Mouse (Mus musculus): Measurements from ENCODE around the gene Anxa7. TPM values are rescaled to one million over a fixed set of nuclear protein-coding genes. Genes with fewer than 3 reads are reported as not detected.

The Anxa7 gene
- polyA plus RNA-seq, 1 experiment from 2014 or later = 33.6 TPM

GRCm38 (mm10) chr14:20428593-20428992 lies 51.3 kb downstream of the Anxa7 start:
- peak; percentile 40 for TF ChIP-seq CTCF (IDR thresholded peaks at IDR 0.05; ENCODE audit: low read depth)
- Histone ChIP-seq H3K4me2 (replicated peaks; ENCODE audit: low read depth) (no peak overlapping the region), H3K4me3 (ENCODE audit: low read depth, low read length) (no peak overlapping the region), H3K36me3 (ENCODE audit: control insufficient read depth, insufficient read depth) (no peaks in the 10 kb centered on the region), H3K27ac (ENCODE audit: low read depth, low read length) (no peak overlapping the region), H3K9me3 (ENCODE audit: control insufficient read depth) (no peaks in the 10 kb centered on the region), H3K9ac (ENCODE audit: low read depth, low read length) (no peak overlapping the region), H3K4me1 (replicated peaks; ENCODE audit: control insufficient read depth, insufficient read depth, low read length) (no peaks in the 10 kb centered on the region), H3K27me3 (replicated peaks; ENCODE audit: control insufficient read depth, insufficient read depth, low read length) (no peaks in the 10 kb centered on the region)
- WGBS = 24% methylated on average over 1 of the region's 1 CpGs
- ATAC-seq = no peak

DNA sequence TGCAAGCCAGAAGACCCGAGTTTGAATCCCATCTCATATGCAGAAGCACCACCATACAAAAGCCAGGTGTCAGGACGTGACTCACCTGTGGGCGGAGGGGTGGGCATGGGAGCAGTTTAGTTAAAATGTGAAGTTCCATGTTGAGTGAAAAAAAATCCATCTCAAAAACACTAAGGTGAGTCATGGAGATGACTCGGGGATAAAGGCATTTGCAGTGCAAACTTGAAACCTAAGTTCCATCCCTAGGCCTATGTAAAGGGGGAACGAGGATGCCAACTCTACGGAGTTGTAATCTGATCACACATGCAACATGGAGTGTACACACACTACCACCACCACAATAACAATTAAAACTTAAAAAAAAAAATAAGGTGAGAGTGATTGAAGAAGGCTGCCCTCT lies 56.9 kb downstream of the Anxa7 start:
- ATAC-seq = no peak
- Histone ChIP-seq H3K27ac (ENCODE audit: low read depth, low read length) (no peak overlapping the region), H3K4me3 (ENCODE audit: low read depth, low read length) (no peak overlapping the region), H3K9ac (ENCODE audit: low read depth, low read length) (no peak overlapping the region), H3K27me3 (replicated peaks; ENCODE audit: control insufficient read depth, insufficient read depth, low read length) (no peaks in the 10 kb centered on the region), H3K9me3 (ENCODE audit: control insufficient read depth) (no peaks in the 10 kb centered on the region), H3K4me1 (replicated peaks; ENCODE audit: control insufficient read depth, insufficient read depth, low read length) (no peaks in the 10 kb centered on the region), H3K4me2 (replicated peaks; ENCODE audit: low read depth) (no peak overlapping the region), H3K36me3 (ENCODE audit: control insufficient read depth, insufficient read depth) (no peaks in the 10 kb centered on the region)
- TF ChIP-seq CTCF (IDR thresholded peaks at IDR 0.05; ENCODE audit: low read depth) = no peak
- WGBS = 91% methylated on average over 6 of the region's 6 CpGs

DNA sequence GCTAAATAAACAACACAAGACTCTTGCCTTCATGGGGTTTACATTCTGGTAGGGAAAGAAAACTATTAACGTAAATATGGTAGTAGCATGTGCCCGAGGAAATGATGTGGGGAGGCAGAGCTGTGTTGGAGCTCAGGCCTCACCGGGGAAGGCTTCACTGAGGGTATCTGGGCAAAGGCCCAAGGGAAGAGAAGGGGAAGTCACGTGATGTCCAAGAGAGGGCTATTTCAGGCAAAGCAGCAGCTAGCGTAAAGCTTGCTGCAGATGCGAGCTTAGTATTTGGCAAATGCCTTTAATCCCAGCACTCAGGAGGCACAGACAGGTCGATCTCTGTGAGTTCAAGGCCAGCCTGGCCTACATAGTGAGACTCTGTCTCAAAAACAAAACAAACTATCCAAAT lies 57.7 kb downstream of the Anxa7 start:
- Histone ChIP-seq H3K27ac (ENCODE audit: low read depth, low read length) (no peak overlapping the region), H3K36me3 (ENCODE audit: control insufficient read depth, insufficient read depth) (no peaks in the 10 kb centered on the region), H3K9me3 (ENCODE audit: control insufficient read depth) (no peaks in the 10 kb centered on the region), H3K4me3 (ENCODE audit: low read depth, low read length) (no peak overlapping the region), H3K9ac (ENCODE audit: low read depth, low read length) (no peak overlapping the region), H3K27me3 (replicated peaks; ENCODE audit: control insufficient read depth, insufficient read depth, low read length) (no peaks in the 10 kb centered on the region), H3K4me2 (replicated peaks; ENCODE audit: low read depth) (no peak overlapping the region), H3K4me1 (replicated peaks; ENCODE audit: control insufficient read depth, insufficient read depth, low read length) (no peaks in the 10 kb centered on the region)
- ATAC-seq = no peak
- no peak for TF ChIP-seq CTCF (IDR thresholded peaks at IDR 0.05; ENCODE audit: low read depth)
- 68% methylated on average over 7 of the region's 7 CpGs for WGBS

Other genes with a start within 250 kb of the Anxa7 start
- gene Kcnk16, start 210.9 kb downstream of the Anxa7 start, polyA plus RNA-seq (2015; fragmentation: Nextera tagmentation; extraction: Ambion mirVana) = 0.68 and 1.1 TPM in 2 replicates
- gene Nudt13, start 185.4 kb downstream of the Anxa7 start, polyA plus RNA-seq (2015; fragmentation: Nextera tagmentation; extraction: Ambion mirVana) = 7.4 and 10.5 TPM in 2 replicates
- gene Ecd, start 132.0 kb downstream of the Anxa7 start, polyA plus RNA-seq (2015; fragmentation: Nextera tagmentation; extraction: Ambion mirVana) = 13.5 and 15.5 TPM in 2 replicates
- gene Fam149b, start 132.0 kb downstream of the Anxa7 start, polyA plus RNA-seq (2015; fragmentation: Nextera tagmentation; extraction: Ambion mirVana) = 12.8 and 13.2 TPM in 2 replicates
- 39.3 and 41.5 TPM in 2 replicates for gene Dnajc9, start 91.2 kb downstream of the Anxa7 start, polyA plus RNA-seq (2015; fragmentation: Nextera tagmentation; extraction: Ambion mirVana)
- 78.3 and 80.4 TPM in 2 replicates for gene Mrps16, start 86.5 kb downstream of the Anxa7 start, polyA plus RNA-seq (2015; fragmentation: Nextera tagmentation; extraction: Ambion mirVana)
- not detected in 2 replicates for gene Cfap70, start 27.9 kb downstream of the Anxa7 start, polyA plus RNA-seq (2015; fragmentation: Nextera tagmentation; extraction: Ambion mirVana)
- gene Mss51, start 16.8 kb upstream of the Anxa7 start, polyA plus RNA-seq (2015; fragmentation: Nextera tagmentation; extraction: Ambion mirVana) = 0.21 and 0.26 TPM in 2 replicates
- 24.2 and 24.4 TPM in 2 replicates for gene Ppp3cb, start 66.4 kb upstream of the Anxa7 start, polyA plus RNA-seq (2015; fragmentation: Nextera tagmentation; extraction: Ambion mirVana)
- gene Usp54, start 160.9 kb upstream of the Anxa7 start, polyA plus RNA-seq (2015; fragmentation: Nextera tagmentation; extraction: Ambion mirVana) = 2.2 and 2.6 TPM in 2 replicates
- not detected in 2 replicates for gene Myoz1, start 176.4 kb upstream of the Anxa7 start, polyA plus RNA-seq (2015; fragmentation: Nextera tagmentation; extraction: Ambion mirVana)
- 0.23 and 0.27 TPM in 2 replicates for gene Synpo2l, start 188.2 kb upstream of the Anxa7 start, polyA plus RNA-seq (2015; fragmentation: Nextera tagmentation; extraction: Ambion mirVana)
- gene Sec24c, start 194.2 kb upstream of the Anxa7 start, polyA plus RNA-seq (2015; fragmentation: Nextera tagmentation; extraction: Ambion mirVana) = 51.0 and 53.8 TPM in 2 replicates
- 7.4 and 8.4 TPM in 2 replicates for gene Fut11, start 214.8 kb upstream of the Anxa7 start, polyA plus RNA-seq (2015; fragmentation: Nextera tagmentation; extraction: Ambion mirVana)
- gene Chchd1, start 222.9 kb upstream of the Anxa7 start, polyA plus RNA-seq (2015; fragmentation: Nextera tagmentation; extraction: Ambion mirVana) = 143 and 150 TPM in 2 replicates
- gene Zswim8, start 227.4 kb upstream of the Anxa7 start, polyA plus RNA-seq (2015; fragmentation: Nextera tagmentation; extraction: Ambion mirVana) = 15.0 and 19.0 TPM in 2 replicates

All from intestine, postnatal 0 days (tissue).